Mouse (Mus musculus): ENCODE data around the gene Fuca1. TPM values are rescaled to one million over a fixed set of nuclear protein-coding genes. Genes with fewer than 3 reads are reported as not detected.

Fuca1 gene
- total RNA-seq (2021), result 10 to 100 TPM; 31.0 to 31.4 TPM

- peak; percentile 96 to 97 for DNase-seq
- intact Hi-C loops (cut with DNase I), result loop anchor here (1.0 to 10.0 kb wide), 4 partner anchors 22 to 216 kb away; no protein-coding TSS in a partner anchor
Measured at GRCm38 (mm10) chr4:135920304-135921241, at the start of gene Fuca1. Fuca1 (plus strand) TSS chr4:135920735.

- intact Hi-C loops (cut with DNase I), result loop anchor here (10.0 kb wide), 1 partner anchor 273 kb away; the partner anchor contains the start of gene Id3
- no peak for DNase-seq
Measured at GRCm38 (mm10) chr4:135872015-135872414, 48.5 kb upstream of the Fuca1 start.

DNA sequence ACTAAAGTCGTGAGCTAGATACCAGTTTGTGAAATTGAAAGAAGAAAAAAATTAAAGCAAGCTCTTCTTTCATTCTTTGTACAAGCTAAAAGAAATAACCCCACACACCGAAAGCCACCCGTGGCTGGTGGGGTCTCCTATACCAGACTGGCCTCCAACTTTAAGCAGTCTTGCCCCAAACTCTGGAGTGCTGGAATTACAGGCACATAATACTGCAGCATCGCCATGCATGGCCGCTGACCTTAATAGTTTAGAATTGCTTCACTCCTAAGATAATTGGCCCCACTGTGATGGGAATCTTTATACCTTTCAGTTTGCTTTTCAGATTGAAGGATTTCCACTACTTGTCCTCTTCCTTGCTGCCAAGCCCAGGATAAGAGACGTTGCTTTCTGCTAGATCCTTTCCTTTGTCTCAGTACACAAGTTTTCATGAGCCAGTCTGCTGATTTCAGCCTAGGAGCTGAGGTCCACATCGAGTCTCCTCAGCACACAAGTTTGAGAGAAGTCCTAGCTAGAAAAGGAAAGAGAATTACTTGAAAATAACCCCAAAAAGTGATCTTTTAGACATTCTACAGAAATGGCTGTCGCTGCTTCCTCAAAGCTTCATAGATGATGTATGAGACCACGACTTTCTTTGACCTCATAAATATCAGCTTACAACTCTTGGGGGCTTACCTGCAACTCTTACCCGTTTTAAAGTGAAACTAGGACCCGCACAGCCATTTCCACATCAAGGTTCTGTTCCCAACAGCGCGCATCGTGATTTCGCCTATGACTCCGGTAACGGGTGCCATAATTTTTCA lies 47.7 kb upstream of the Fuca1 start:
- peak in 1 of 2 experiments; percentile 37 for DNase-seq
- intact Hi-C loops (cut with DNase I), result loop anchor here (1.0 to 10.0 kb wide), 2 partner anchors 16 to 272 kb away; partner anchors contain the start of gene Id3

DNA sequence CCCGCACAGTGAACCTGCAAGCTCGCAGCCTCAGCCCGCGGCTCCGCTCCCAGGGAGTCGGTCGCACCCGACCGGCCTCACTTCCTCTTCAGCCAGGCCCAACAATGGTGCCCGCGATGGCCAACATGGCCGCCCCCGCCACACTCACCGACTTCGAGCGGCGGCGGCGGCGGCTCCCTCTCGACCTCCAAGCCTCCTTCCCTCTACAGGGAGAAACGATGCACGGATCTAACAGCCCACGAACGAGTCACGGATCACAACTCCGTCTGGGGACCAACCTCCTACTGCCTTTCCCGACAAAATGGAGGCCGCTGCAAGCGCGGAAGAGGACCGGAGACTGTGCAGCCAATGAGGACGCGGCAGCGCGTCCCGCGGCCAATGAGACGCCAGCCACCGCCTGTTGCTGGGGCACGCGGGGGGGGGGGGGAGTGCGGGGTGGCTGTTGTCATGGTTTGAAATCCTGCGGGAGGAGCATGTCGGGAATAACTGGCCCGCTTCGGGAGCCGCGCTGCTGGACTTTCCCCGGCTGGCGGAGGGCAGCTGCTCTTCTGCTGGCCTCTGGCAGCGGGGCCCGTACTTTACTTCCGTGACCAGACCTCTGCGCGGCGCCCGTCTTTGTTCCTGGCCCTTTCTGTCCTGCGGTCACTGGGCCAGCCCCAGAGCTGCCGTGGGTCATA lies 46.9 kb upstream of the Fuca1 start, which contains the start of gene Pnrc2:
TSS of gene Pnrc2 (minus strand) at position 325 of the 677 bp plus-strand sequence.
- peak; percentile 87 to 95 for DNase-seq
- intact Hi-C loops (cut with DNase I), result loop anchor here (1.0 to 10.0 kb wide), 2 partner anchors 17 to 271 kb away; partner anchors contain the start of gene Id3

- intact Hi-C loops (cut with DNase I), result loop anchor here (5.0 to 10.0 kb wide), 3 partner anchors 53 to 270 kb away; partner anchors contain the start of gene Id3
- DNase-seq, result no peak
Measured at GRCm38 (mm10) chr4:135874564-135875535, 45.7 kb upstream of the Fuca1 start.

- DNase-seq, result no peak
- intact Hi-C loops (cut with DNase I), result loop anchor here (5.0 to 10.0 kb wide), 3 partner anchors 53 to 269 kb away; partner anchors contain the start of gene Id3
Measured at GRCm38 (mm10) chr4:135875546-135875945, 45.0 kb upstream of the Fuca1 start.

GRCm38 (mm10) chr4:135875991-135876582 lies 44.4 kb upstream of the Fuca1 start:
- intact Hi-C loops (cut with DNase I), result loop anchor here (5.0 to 10.0 kb wide), 3 partner anchors 54 to 269 kb away; partner anchors contain the start of gene Id3
- peak; percentile 68 to 71 for DNase-seq

GRCm38 (mm10) chr4:135876583-135877020 lies 43.9 kb upstream of the Fuca1 start:
- intact Hi-C loops (cut with DNase I), result loop anchor here (1.0 to 10.0 kb wide), 4 partner anchors 54 to 268 kb away; partner anchors contain the start of gene Id3
- DNase-seq, result peak; percentile 79 to 82

DNA sequence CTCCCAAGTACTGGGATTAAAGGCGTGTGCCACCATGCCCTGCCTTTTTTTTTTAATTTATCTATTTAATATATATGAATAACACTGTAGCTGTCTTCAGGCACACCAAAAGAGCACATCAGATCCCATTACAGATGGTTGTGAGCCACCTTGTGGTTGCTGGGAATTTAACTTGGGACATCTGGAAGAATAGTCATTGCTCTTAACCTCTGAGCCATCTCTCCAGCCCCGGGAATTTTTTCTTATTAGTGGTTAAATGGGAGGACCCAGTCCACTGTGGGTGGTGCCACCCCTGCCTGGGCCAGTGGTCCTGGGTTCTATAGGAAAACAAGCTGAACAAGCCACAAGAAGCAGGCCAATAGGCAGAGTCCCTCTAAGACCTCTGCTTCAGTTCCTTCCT lies 42.8 kb upstream of the Fuca1 start:
- intact Hi-C loops (cut with DNase I), result loop anchor here (1.0 to 10.0 kb wide), 4 partner anchors 55 to 267 kb away; partner anchors contain the start of gene Id3
- DNase-seq, result no peak

DNA sequence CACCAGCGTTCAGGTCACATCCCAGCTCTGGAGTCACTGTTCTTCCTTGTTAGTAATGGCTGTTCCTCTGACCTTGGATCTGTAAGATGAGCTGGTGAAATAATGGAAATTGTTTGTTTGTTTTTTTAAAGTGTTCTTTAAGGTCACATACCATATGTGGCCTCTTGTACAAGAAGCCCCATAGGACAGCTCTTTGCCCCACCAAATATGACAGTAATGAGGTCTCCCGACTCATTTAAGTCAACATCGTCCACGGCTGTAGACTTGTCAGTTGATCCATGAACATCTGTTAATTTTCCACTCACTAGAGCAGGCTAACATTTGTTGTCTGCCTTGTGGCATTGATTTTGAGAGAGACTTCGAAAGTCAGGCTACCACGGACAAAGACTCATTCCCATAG lies 41.5 kb upstream of the Fuca1 start:
- intact Hi-C loops (cut with DNase I), result loop anchor here (5.0 to 10.0 kb wide), 3 partner anchors 57 to 266 kb away; partner anchors contain the start of gene Id3
- no peak for DNase-seq

DNA sequence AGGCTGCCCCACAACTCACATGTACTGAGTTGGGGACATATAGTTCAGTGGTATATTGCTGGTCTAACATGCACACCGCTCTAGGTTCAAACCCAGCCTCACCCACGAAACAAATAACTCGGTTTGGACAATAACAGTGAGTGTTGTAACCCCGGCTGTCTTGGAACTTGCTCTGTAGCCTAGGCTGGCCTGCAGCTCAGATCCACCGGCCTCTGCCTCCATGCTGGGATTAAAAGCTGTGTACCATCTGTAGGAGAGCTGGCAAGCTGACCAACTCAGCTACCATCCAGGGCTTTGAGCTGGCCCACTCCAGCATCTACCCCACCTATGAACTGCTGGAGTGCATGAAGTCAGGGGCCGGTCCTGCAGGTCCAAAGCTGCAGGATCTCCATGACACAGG lies 40.5 kb upstream of the Fuca1 start:
- no peak for DNase-seq
- intact Hi-C loops (cut with DNase I), result no loop called here

DNA sequence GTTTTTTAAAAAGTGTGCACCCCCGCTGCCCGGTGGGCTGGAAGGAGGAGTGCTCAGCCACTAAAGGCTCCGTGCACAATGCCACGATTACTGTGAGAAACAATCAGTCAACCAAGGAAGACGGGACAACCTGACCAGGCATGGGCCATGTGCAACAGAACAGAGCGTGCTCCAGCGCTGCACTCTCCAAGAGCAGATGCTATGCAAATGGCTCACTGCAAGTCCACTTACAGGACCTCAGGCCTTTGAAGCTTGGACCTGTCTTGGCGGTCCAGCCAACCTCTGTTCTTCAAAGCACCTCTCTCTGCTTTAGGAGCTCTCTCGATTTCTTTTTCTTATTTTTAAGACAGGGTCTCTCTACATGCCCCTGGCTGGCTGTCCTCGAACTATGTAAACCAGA lies 40.0 kb upstream of the Fuca1 start:
- no peak for DNase-seq
- intact Hi-C loops (cut with DNase I), result no loop called here

DNA sequence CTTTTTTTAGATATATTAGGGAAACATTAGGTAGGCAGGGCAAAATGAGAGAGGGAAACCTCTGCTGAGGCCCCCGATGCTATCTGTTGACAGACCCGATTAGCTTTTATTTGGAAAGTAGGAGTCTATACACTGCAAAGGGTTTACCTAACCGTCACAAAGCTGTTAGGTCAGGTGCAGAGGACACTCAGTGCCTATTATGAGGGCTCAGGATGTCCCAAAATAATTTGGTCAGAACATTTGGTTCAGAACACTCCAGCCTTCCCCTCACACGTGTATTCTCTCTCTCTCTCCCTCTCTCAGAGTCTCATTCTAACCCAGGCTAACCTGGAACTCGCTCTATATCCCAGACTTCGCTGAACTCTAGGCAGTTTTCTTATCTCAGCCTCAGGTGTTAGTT lies 38.5 kb upstream of the Fuca1 start:
- no peak for DNase-seq
- intact Hi-C loops (cut with DNase I), result no loop called here

DNA sequence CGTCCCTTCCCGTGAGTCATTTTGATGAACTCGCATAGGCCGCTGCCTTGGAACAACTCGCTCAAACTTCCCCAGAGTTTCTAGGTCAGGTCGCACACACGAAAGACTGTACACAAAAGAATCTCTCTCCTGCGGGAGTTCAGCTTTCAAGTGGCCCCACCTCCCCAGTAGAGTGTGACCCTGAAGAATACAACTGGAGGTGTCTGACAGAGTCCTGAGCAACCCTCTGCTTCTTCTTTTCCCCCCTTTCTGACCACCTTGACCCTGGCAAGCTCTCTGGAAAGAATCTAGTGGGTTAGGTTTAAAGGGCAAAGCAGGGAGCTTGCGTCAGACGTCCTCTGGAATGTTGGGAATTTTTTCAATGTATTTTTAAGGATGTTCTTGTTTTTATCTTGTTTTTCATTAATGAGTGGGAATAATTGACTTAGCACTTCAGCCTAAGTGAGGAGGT lies 37.1 kb upstream of the Fuca1 start:
- DNase-seq, result no peak
- intact Hi-C loops (cut with DNase I), result no loop called here

DNA sequence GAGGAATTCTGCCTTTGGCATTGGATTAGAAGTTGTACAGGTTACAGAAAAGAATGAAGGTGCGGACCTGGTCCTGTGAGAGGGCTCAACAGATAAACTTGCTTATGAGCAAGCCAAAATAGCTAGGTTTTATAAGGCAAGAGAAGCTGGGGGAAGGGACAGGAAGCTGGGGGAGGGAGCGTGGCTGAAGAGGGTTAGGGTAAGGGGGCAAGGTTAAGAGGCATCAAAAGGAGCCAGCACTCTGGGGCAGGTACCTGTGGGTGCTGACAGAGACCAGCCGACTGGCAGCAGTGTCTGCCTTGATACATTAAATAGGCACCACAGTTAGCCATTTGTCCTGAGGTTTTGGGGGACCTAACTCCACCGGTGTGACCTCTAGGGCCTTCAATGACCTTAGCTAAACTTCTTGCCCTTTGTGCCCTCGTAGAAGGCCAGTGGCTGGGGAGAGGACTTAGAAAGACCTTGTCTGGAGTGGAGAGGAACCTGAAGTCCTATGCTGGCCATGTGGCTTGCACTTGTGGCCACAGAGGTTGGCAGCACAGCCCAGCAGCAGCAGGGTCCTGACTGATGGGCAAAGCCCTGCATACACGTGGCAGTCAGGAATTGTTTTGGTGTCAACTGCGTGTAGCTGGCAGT lies 36.5 kb upstream of the Fuca1 start:
- no peak for DNase-seq
- intact Hi-C loops (cut with DNase I), result no loop called here

DNA sequence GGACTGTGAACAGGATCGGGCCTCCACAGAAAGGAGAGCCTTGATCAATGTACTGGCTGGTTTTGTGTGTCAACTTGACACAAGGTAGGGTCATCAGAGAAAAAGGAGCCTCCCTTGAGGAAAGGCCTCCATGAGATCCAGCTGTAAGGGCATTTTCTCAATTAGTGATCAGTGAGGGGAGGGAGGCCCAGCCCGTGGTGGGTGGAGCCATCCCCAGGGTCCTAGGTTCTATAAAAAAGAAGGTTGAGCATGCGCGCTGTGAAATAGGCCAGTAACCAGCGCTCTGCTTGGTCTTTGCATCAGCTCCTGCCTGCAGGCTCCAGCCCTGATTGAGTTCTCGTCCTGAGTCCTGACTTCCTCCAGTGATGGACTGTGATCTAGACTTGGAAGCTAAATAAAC lies 36.0 kb upstream of the Fuca1 start:
- DNase-seq, result no peak
- intact Hi-C loops (cut with DNase I), result no loop called here

- DNase-seq, result no peak
- intact Hi-C loops (cut with DNase I), result loop anchor here (5.0 kb wide), 1 partner anchor 167 kb away; the partner anchor contains the start of gene Rpl11
Measured at GRCm38 (mm10) chr4:135885676-135886075, 34.9 kb upstream of the Fuca1 start.

All from heart, postnatal 36 days (tissue).